Mouse (Mus musculus) cortical plate, adult 2 months (tissue): ENCODE data around the gene Trak1. TPM values are rescaled to one million over a fixed set of nuclear protein-coding genes. Genes with fewer than 3 reads are reported as not detected.
"Not testable (repeated sequence)": the region's sequence is repeated elsewhere in the genome, so short reads cannot be mapped to it uniquely, and the experiment has no call there.

ENCODE experiments used
- H3K27ac ChIP-seq: fragments of 200-500 bp; 2 replicates; pipeline ENCODE4 v1.5.1; 2012; ENCODE audit warnings: low read length, control low read depth, inconsistent platforms; ENCODE audit not compliant: insufficient read depth
- H3K4me1 ChIP-seq: fragments of 200-500 bp; 2 replicates; pipeline ENCODE4 v1.6.1; 2011; ENCODE audit warnings: low read length; ENCODE audit not compliant: control insufficient read depth, insufficient read depth
- H3K4me3 ChIP-seq: fragments of 200-500 bp; 2 replicates; pipeline ENCODE4 v1.5.1; 2011; ENCODE audit warnings: mild to moderate bottlenecking, low read length, control low read depth; ENCODE audit not compliant: insufficient read depth
- CTCF ChIP-seq: fragments of 200-500 bp; IDR thresholded peaks from 2 replicates; pipeline ENCODE4 v1.5.1; 2011; ENCODE audit warnings: mild to moderate bottlenecking, control low read depth, low read length; ENCODE audit not compliant: insufficient read depth; ENCODE audit errors: extremely low read depth
- POLR2A ChIP-seq: fragments of 200-500 bp; IDR thresholded peaks from 2 replicates; pipeline ENCODE4 v1.6.1; 2011; ENCODE audit warnings: mild to moderate bottlenecking, low read length, control low read depth; ENCODE audit not compliant: insufficient read depth; ENCODE audit errors: extremely low read depth
- polyA plus RNA-seq: library from polyadenylated mRNA; depleted of rRNA; stranded (reverse); fragments of >200 nt; gene quantifications from 2 replicates; pipeline ENCODE4 v1.2.3, GENCODE M21; 2012

Trak1 gene
- polyA plus RNA-seq, 1 experiment, result 139 TPM

GRCm38 (mm10) chr9:121430379-121430778, 133.1 kb downstream of the Trak1 start:
- TF ChIP-seq CTCF, result no peak
- TF ChIP-seq POLR2A, result no peak
- H3K4me1 ChIP-seq, result peaks cover 25% of the 10 kb centered on the region
- no peak overlapping the region for H3K4me3 ChIP-seq
- no peak overlapping the region for H3K27ac ChIP-seq

- Histone ChIP-seq H3K4me1 (peaks cover 20% of the 10 kb centered on the region), H3K27ac (no peak overlapping the region), H3K4me3 (no peak overlapping the region)
- TF ChIP-seq CTCF (no peak), POLR2A (no peak)
Measured at GRCm38 (mm10) chr9:121433745-121434528, 136.6 kb downstream of the Trak1 start.

DNA sequence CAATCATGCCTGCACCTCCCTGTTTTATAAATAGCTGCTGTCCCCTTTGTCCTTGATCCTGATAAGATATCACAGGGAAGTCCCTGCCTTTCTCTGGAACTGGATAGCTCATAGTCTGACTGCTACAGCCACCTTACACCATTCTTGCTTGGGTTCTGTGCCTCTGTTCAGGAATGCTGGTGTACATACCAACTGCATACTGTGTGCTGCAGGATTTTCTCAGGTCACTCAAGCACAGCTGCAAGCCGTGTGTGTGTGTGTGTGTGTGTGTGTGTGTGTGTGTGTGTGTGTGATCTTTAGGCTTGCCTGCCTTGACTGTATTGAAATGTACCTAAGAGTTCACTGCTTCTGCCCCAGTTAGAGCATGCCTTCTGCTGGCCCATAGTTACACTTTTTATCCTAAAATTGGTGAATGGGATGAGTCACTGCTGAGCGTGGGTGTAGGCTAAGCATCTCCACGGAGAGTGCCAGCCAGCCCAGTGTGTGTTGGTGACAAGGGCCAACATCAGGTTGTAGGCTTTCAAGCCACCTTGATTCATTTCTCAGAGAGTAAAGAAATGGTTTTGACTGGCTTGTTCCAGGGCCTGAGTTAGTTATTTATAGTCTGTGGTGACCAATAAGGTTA, 138.1 kb downstream of the Trak1 start:
- Histone ChIP-seq H3K27ac (no peak overlapping the region), H3K4me3 (no peak overlapping the region), H3K4me1 (peaks cover 14% of the 10 kb centered on the region)
- no peak for TF ChIP-seq POLR2A
- TF ChIP-seq CTCF, result no peak

DNA sequence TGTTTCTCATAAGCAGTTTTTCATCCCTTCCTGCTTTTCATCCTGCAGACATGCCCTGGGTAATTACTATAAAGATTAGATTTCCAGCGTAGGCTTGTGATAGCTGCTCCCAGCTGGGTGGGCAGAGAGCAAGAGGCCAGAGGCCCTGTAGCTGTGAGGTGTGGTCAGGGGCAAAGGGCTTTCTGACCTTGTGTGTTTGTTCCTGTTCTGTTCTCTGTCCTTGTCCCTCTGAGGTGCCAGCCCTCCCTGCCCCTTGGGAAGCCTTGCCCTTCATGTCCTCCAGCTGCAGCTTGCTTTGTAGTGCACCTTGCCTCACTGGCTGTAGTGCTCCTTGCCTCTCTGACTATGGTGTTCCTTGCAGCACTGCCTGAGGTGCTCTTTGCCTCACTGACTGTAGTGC, 139.2 kb downstream of the Trak1 start:
- H3K4me3 ChIP-seq, result no peak overlapping the region
- TF ChIP-seq CTCF (no peak), POLR2A (no peak)
- no peak overlapping the region for H3K27ac ChIP-seq
- H3K4me1 ChIP-seq, result peaks cover 11% of the 10 kb centered on the region

DNA sequence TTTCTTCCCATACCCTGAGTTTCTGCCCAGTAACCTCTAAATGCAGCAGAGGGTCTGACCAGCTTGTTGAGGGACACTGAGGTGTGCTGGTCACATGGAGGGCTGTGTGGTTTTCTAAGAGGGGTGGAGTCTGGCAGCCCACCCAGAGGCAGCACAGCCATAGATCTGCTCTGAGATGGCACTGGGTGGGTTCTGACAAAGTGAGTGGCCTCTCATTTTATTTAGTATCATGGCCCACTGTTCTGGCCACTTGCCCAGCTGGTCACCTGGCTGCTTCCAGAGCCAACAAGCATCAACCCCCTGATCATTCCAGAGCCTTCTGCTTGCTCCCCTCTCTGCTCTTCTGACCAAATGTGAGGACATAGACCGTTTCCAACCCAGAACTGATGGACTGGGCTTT, 144.8 kb downstream of the Trak1 start:
- Histone ChIP-seq H3K4me3 (no peak overlapping the region), H3K4me1 (no peaks in the 10 kb centered on the region; the same call in 1 of the 2 replicates), H3K27ac (no peak overlapping the region)
- no peak for TF ChIP-seq POLR2A
- no peak for TF ChIP-seq CTCF

- TF ChIP-seq CTCF (no peak), POLR2A (no peak)
- H3K27ac ChIP-seq, result 0 out of 2 replicates have a peak overlapping the region, but pooled peaks have one; percentile 3
- H3K4me3 ChIP-seq, result no peak overlapping the region
- no peaks in the 10 kb centered on the region; the same call in 1 of the 2 replicates for H3K4me1 ChIP-seq
Measured at GRCm38 (mm10) chr9:121443696-121444366, 146.5 kb downstream of the Trak1 start.

GRCm38 (mm10) chr9:121444367-121444707, 147.0 kb downstream of the Trak1 start:
- no peak for TF ChIP-seq CTCF
- TF ChIP-seq POLR2A, result no peak
- no peaks in the 10 kb centered on the region for H3K4me1 ChIP-seq
- H3K4me3 ChIP-seq, result no peak overlapping the region
- no peak overlapping the region for H3K27ac ChIP-seq

DNA sequence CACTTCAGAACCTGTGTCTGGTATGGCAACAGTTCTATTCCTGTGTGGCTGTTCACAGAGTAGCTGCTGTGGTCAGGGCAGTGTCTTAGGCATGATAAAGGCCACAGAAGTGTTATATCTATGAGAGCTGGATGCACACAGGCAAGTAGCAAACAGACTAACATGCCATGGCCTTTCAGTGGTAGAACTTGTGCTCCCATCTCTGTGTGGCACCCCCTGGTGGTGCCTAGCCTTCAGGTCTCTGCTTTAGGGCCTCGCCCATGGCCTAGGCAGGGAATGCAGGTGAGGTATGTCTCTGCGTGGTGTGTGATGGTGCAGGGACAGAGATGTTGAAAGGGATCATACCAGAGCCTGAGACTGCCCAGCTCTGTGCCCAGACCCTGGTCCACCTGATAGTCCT, 148.1 kb downstream of the Trak1 start:
- H3K4me1 ChIP-seq, result no peaks in the 10 kb centered on the region
- no peak for TF ChIP-seq POLR2A
- peak; percentile 42 for TF ChIP-seq CTCF
- H3K27ac ChIP-seq, result no peak overlapping the region
- H3K4me3 ChIP-seq, result no peak overlapping the region

DNA sequence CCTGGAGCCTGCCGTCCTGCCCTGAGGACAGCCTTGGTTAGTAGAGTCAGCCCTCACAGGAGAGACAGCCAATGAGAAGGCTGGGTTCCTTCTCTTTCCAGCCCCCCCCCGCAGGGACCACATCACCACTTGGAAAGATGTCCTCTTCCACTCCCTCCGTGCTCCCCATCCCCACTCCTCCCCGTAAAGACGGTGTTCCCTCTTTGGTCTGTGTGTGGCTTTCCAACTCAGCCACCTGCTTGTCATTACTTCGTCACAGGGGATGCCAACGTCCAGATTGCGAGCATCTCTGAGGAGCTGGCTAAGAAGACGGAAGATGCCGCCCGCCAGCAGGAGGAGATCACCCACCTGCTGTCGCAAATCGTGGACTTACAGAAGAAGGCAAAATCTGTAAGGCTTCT, 149.1 kb downstream of the Trak1 start:
- H3K4me1 ChIP-seq, result 0 out of 2 replicates have a peak, but pooled peaks cover 1% of the 10 kb centered on the region
- no peak for TF ChIP-seq POLR2A
- no peak for TF ChIP-seq CTCF
- no peak overlapping the region for H3K27ac ChIP-seq
- H3K4me3 ChIP-seq, result no peak overlapping the region

DNA sequence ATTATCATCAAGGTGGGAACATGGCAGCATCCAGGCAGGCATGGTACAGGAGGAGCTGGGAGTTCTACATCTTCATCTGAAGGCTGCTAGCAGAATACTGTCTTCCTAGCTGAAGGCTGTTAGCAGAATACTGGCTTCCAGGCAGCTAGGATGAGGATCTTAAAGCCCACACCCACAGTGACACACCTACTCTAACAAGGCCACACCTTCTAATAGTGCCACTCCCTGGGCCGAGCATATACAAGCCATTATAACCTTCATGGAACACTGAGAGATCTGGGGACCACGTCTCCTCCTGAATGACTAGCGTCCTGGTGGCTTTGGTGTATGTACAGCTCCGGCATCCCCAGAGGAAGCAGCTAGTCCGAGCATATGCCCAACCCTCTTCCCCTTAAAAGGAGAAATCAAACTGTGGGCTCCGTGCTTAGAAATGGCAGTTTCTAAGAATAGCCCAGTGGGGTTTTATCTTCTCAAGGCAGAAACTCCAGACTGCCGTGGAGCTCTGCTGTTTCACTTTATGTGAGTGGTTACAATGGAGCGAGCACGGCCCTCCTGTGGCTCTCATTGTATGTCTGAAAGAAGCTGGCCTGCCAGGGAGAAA, 155.1 kb downstream of the Trak1 start:
- peak overlapping the region; percentile 45 for H3K27ac ChIP-seq
- H3K4me3 ChIP-seq, H3K4me1 ChIP-seq: not testable (repeated sequence)
- 0 out of 2 replicates have a peak, but pooled peaks have one; percentile 48 for TF ChIP-seq POLR2A
